Comparison of ENCODE assay signal across 10 mouse cellular contexts in the genomic region with DNA sequence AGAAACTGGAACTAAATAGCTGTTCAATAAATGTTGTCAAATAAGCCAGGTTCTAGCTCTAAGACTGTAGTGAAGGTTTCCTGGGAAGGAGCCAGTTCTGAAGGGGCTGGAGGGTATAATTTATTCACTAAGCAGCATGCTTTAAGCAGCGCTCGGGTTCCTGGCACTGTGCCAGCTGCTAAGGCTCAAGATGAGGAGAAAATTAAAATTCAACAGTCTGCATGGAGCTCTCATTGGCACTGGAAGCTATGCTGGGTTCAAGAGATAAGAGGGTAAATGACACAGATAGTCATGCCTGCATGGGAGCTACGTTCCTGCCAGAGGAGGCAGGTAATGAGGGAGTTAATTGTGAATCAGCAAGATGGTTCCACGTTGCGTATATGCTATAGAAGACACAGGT. TPM values are rescaled to one million over a fixed set of nuclear protein-coding genes. Genes with fewer than 3 reads are reported as not detected.
DNase-seq lines count a peak whose midpoint lies in the region; ATAC-seq lines count a peak whose summit lies in the region.
"Had no signal": no experiment of that assay in that cellular context is flagged by ENCODE, and none has a peak within 500 bp of the region (broad histone marks: within the 10 kb centered on the region; RNA-seq: fewer than 3 reads in every experiment).

No protein-coding gene starts in this region.

- no peak overlapping the region for H3K4me2 ChIP-seq in midbrain, embryonic 13.5 days (replicated peaks)
- H3K4me2 ChIP-seq in heart, embryonic 11.5 days = no peak overlapping the region
- H3K4me2 ChIP-seq: liver, embryonic 12.5 days had no signal

- no peaks in the 10 kb centered on the region for H3K9me3 ChIP-seq in midbrain, embryonic 13.5 days
- H3K9me3 ChIP-seq in midbrain, embryonic 10.5 days (replicated peaks) = no peaks in the 10 kb centered on the region
- no peaks in the 10 kb centered on the region for H3K9me3 ChIP-seq in heart, embryonic 11.5 days (replicated peaks; ENCODE audit: control insufficient read depth, low read length)
- H3K9me3 ChIP-seq: liver, embryonic 12.5 days had no signal

- peak; percentile 71 for ATAC-seq in midbrain, embryonic 13.5 days
- ATAC-seq in heart, embryonic 11.5 days (replicated peaks; ENCODE audit: insufficient number of reproducible peaks, low FRiP score, low TSS enrichment) = no peak
- ATAC-seq in megakaryocyte-erythroid progenitor cell, adult 5-6 weeks (replicated peaks; ENCODE audit: low FRiP score, low TSS enrichment, poor library complexity, severe bottlenecking) = no peak
- ATAC-seq: liver, embryonic 12.5 days had no signal

- WGBS in midbrain, embryonic 13.5 days = 28% methylated on average over 5 of the region's 5 CpGs
- 92% methylated on average over 5 of the region's 5 CpGs for WGBS in midbrain, embryonic 10.5 days
- 73% methylated on average over 5 of the region's 5 CpGs for WGBS in heart, embryonic 11.5 days (ENCODE audit: insufficient replicate concordance)

- H3K27ac ChIP-seq in midbrain, embryonic 13.5 days = peak overlapping the region; percentile 72
- H3K27ac ChIP-seq in midbrain, embryonic 10.5 days (replicated peaks) = no peak overlapping the region
- H3K27ac ChIP-seq in heart, embryonic 11.5 days (ENCODE audit: low read depth, low read length) = no peak overlapping the region
- H3K27ac ChIP-seq: heart, adult 2 months; liver, embryonic 12.5 days had no signal

- no peak overlapping the region for H3K4me3 ChIP-seq in midbrain, embryonic 13.5 days (replicated peaks)
- no peak overlapping the region for H3K4me3 ChIP-seq in midbrain, embryonic 10.5 days
- H3K4me3 ChIP-seq in heart, embryonic 11.5 days (ENCODE audit: low read depth, low read length) = no peak overlapping the region
- H3K4me3 ChIP-seq: heart, adult 2 months; liver, embryonic 12.5 days had no signal

- H3K36me3 ChIP-seq in midbrain, embryonic 13.5 days = no peaks in the 10 kb centered on the region
- H3K36me3 ChIP-seq in midbrain, embryonic 10.5 days = no peaks in the 10 kb centered on the region
- H3K36me3 ChIP-seq in heart, embryonic 11.5 days (ENCODE audit: control insufficient read depth, insufficient read depth, low read length) = no peaks in the 10 kb centered on the region
- H3K36me3 ChIP-seq: liver, embryonic 12.5 days had no signal

- no peak overlapping the region for H3K9ac ChIP-seq in midbrain, embryonic 13.5 days (replicated peaks)
- H3K9ac ChIP-seq in heart, embryonic 11.5 days (ENCODE audit: low read depth, low read length) = no peak overlapping the region
- H3K9ac ChIP-seq: liver, embryonic 12.5 days had no signal

- H3K4me1 ChIP-seq in midbrain, embryonic 13.5 days (replicated peaks) = peaks cover 48% of the 10 kb centered on the region
- H3K4me1 ChIP-seq in midbrain, embryonic 10.5 days = peaks cover 16% of the 10 kb centered on the region
- no peaks in the 10 kb centered on the region for H3K4me1 ChIP-seq in heart, embryonic 11.5 days (ENCODE audit: control insufficient read depth, insufficient read depth, low read length)
- H3K4me1 ChIP-seq: liver, embryonic 12.5 days had no signal

- peak; percentile 7 for DNase-seq in adrenal gland, postnatal 36 days
- no peak for DNase-seq in adrenal gland, postnatal 4 days (ENCODE audit: low spot score in 2 of 2)
- DNase-seq in midbrain, embryonic 10.5 days (ENCODE audit: low spot score) = no peak
- peak; percentile 21 for DNase-seq in left cerebral cortex, adult 11 months (ENCODE audit: low spot score)
- peak; percentile 50 to 52 for DNase-seq in right cerebral cortex, postnatal 36 days (ENCODE audit: low spot score in 2 of 2)
- DNase-seq: heart, adult 2 months had no signal

- peaks cover 3% of the 10 kb centered on the region; the same call in 1 of the 2 replicates for H3K27me3 ChIP-seq in midbrain, embryonic 13.5 days
- H3K27me3 ChIP-seq in midbrain, embryonic 10.5 days (ENCODE audit: low read depth, poor library complexity, severe bottlenecking) = 0 out of 2 replicates have a peak, but pooled peaks cover 3% of the 10 kb centered on the region
- no peaks in the 10 kb centered on the region for H3K27me3 ChIP-seq in heart, embryonic 11.5 days (ENCODE audit: control insufficient read depth, insufficient read depth, low read length)
- H3K27me3 ChIP-seq: liver, embryonic 12.5 days had no signal

RNA-seq across cellular contexts. Expression of gene Crhr1, which starts 26.3 kb away (rescaled TPM):
- under 1 TPM in 1 of 2 experiments, not detected in 1; 0.10 TPM for total RNA-seq in adrenal gland, postnatal 36 days (2021)
- total RNA-seq in adrenal gland, postnatal 4 days (2021) = under 1 TPM in 1 of 2 experiments, not detected in 1; 0.34 TPM
- 2.2 and 2.3 TPM in 2 replicates for polyA plus RNA-seq in midbrain, embryonic 13.5 days (2015; fragmentation: Nextera tagmentation; extraction: Ambion mirVana)
- polyA plus RNA-seq in midbrain, embryonic 10.5 days (2016; fragmentation: Nextera tagmentation; extraction: Ambion mirVana) = 0.10 and 0.12 TPM in 2 replicates
- polyA plus RNA-seq in heart, embryonic 11.5 days (2014; fragmentation: Nextera tagmentation; extraction: Ambion mirVana) = not detected in 2 replicates
- not detected in 2 replicates for total RNA-seq in megakaryocyte-erythroid progenitor cell, adult 5-6 weeks (2014; fragmentation: Nextera tagmentation)
- total RNA-seq in megakaryocyte-erythroid progenitor cell, adult 5-6 weeks (2017) = not detected in 2 replicates
- total RNA-seq: heart, adult 2 months had no signal
- polyA plus RNA-seq: heart, adult 2 months; liver, embryonic 12.5 days had no signal

Comparison
In these comparisons a context has a peak if more than half of its experiments do, and no peak if none do; other contexts are left out.
1. DNase-seq: peak in adrenal gland, postnatal 36 days (2 of 2), left cerebral cortex, adult 11 months (single experiment) and right cerebral cortex, postnatal 36 days (2 of 2); none in adrenal gland, postnatal 4 days (0 of 2) and midbrain, embryonic 10.5 days (single experiment).